Mouse (Mus musculus) neural tube, embryonic 15.5 days (tissue): Measurements from ENCODE around the gene Bad. TPM values are rescaled to one million over a fixed set of nuclear protein-coding genes. Genes with fewer than 3 reads are reported as not detected.
"Not testable (repeated sequence)": the region's sequence is repeated elsewhere in the genome, so short reads cannot be mapped to it uniquely, and the experiment has no call there.

Experiments used
- ATAC-seq: fragments of 200-750 bp; cut with Nextera tagmentation; 2 replicates; pipeline ENCODE4 v1.8.0; 2017; ENCODE audit warnings: mild to moderate bottlenecking, moderate TSS enrichment, moderate library complexity; ENCODE audit not compliant: low FRiP score
- H3K27ac ChIP-seq: fragments of 300-500 bp; sonication (generic); replicated peaks from 2 replicates; pipeline ENCODE4 v1.5.1; 2015; ENCODE audit warnings: mild to moderate bottlenecking, inconsistent platforms
- H3K27me3 ChIP-seq: fragments of 300-500 bp; sonication (generic); replicated peaks from 2 replicates; pipeline ENCODE4 v1.6.1; 2015; ENCODE audit warnings: inconsistent platforms
- H3K36me3 ChIP-seq: fragments of 300-500 bp; sonication (generic); 2 replicates; pipeline ENCODE4 v1.6.1; 2015; ENCODE audit warnings: inconsistent platforms
- H3K4me1 ChIP-seq: fragments of 300-500 bp; sonication (generic); 2 replicates; pipeline ENCODE4 v1.6.1; 2015; ENCODE audit warnings: inconsistent platforms
- H3K4me2 ChIP-seq: fragments of 300-500 bp; sonication (generic); 2 replicates; pipeline ENCODE4 v1.6.1; 2015; ENCODE audit warnings: inconsistent platforms, mild to moderate bottlenecking, moderate library complexity
- H3K4me3 ChIP-seq: fragments of 300-500 bp; sonication (generic); replicated peaks from 2 replicates; pipeline ENCODE4 v1.5.1; 2015; ENCODE audit warnings: mild to moderate bottlenecking, inconsistent platforms
- H3K9ac ChIP-seq: fragments of 300-500 bp; sonication (generic); replicated peaks from 2 replicates; pipeline ENCODE4 v1.6.1; 2015; ENCODE audit warnings: mild to moderate bottlenecking, inconsistent platforms
- H3K9me3 ChIP-seq: fragments of 300-500 bp; sonication (generic); replicated peaks from 2 replicates; pipeline ENCODE4 v1.6.1; 2016; ENCODE audit warnings: inconsistent platforms
- WGBS: fragments of 180-500 bp; shearing (Covaris S2); methylation state at CpG from one replicate; pipeline ENCODE4 v1.1.7; 2015; ENCODE audit warnings: mixed read lengths; 5-methylcytosine and 5-hydroxymethylcytosine counted together
- polyA plus RNA-seq: library from polyadenylated mRNA; unstranded; fragments of >200 nt; fragmentation: Nextera tagmentation; extraction: Ambion mirVana; gene quantifications from 2 replicates; pipeline ENCODE4 v1.2.1, GENCODE M21; 2015

Gene Bad
- 90.8 and 90.9 TPM in 2 replicates for polyA plus RNA-seq

GRCm38 (mm10) chr19:6941372-6942248 is at the start of gene Bad:
Bad (plus strand) TSS chr19:6941861.
- H3K4me2 ChIP-seq = peak within 1 kb of the TSS; percentile 99
- H3K4me3 ChIP-seq = peak within 1 kb of the TSS; percentile 78
- peak; percentile 87 for ATAC-seq
- WGBS = under 1% methylated on average over 82 of the region's 83 CpGs
- no peaks in the 10 kb centered on the region for H3K9me3 ChIP-seq
- H3K27ac ChIP-seq = peak within 1 kb of the TSS; percentile 96
- peak within 1 kb of the TSS; percentile 97 for H3K9ac ChIP-seq
- H3K4me1 ChIP-seq = peaks cover 56% of the 10 kb centered on the region
- peaks cover 10% of the 10 kb centered on the region; the same call in 1 of the 2 replicates for H3K27me3 ChIP-seq
- peaks cover 15% of the 10 kb centered on the region; the same call in 1 of the 2 replicates for H3K36me3 ChIP-seq

GRCm38 (mm10) chr19:6892512-6892911 is 49.1 kb upstream of the Bad start:
- Histone ChIP-seq H3K27ac (no peak overlapping the region), H3K4me1 (no peaks in the 10 kb centered on the region), H3K27me3 (no peaks in the 10 kb centered on the region), H3K4me2 (no peak overlapping the region), H3K4me3 (no peak overlapping the region), H3K9ac (no peak overlapping the region), H3K9me3 (no peaks in the 10 kb centered on the region), H3K36me3 (no peaks in the 10 kb centered on the region)
- WGBS = 55% methylated on average over 4 of the region's 4 CpGs
- ATAC-seq = no peak

GRCm38 (mm10) chr19:6893731-6894451 is 47.8 kb upstream of the Bad start:
- Histone ChIP-seq H3K27ac (no peak overlapping the region), H3K9ac (no peak overlapping the region), H3K4me1 (no peaks in the 10 kb centered on the region), H3K4me2 (no peak overlapping the region), H3K9me3 (no peaks in the 10 kb centered on the region), H3K27me3 (no peaks in the 10 kb centered on the region), H3K4me3 (no peak overlapping the region), H3K36me3 (no peaks in the 10 kb centered on the region)
- WGBS = 92% methylated on average over 14 of the region's 14 CpGs
- ATAC-seq = no peak

GRCm38 (mm10) chr19:6895608-6896305 is 45.9 kb upstream of the Bad start:
- H3K9me3 ChIP-seq, H3K9ac ChIP-seq, H3K27me3 ChIP-seq, H3K36me3 ChIP-seq, H3K27ac ChIP-seq, H3K4me1 ChIP-seq, ATAC-seq, H3K4me2 ChIP-seq, H3K4me3 ChIP-seq: not testable (repeated sequence)
- 93% methylated on average over 18 of the region's 18 CpGs for WGBS

- no peak for ATAC-seq
- WGBS = 76% methylated on average over 4 of the region's 4 CpGs
- Histone ChIP-seq H3K27me3 (no peaks in the 10 kb centered on the region), H3K36me3 (peaks cover 8% of the 10 kb centered on the region; the same call in 1 of the 2 replicates), H3K4me3 (no peak overlapping the region), H3K9me3 (no peaks in the 10 kb centered on the region), H3K4me2 (no peak overlapping the region), H3K4me1 (no peaks in the 10 kb centered on the region), H3K27ac (no peak overlapping the region), H3K9ac (no peak overlapping the region)
These were observed 42.0 kb upstream of the Bad start for GRCm38 (mm10) chr19:6899641-6900040.

- Histone ChIP-seq H3K9ac (no peak overlapping the region), H3K36me3 (peaks cover 32% of the 10 kb centered on the region), H3K9me3 (no peaks in the 10 kb centered on the region), H3K4me1 (peaks cover 13% of the 10 kb centered on the region), H3K27me3 (no peaks in the 10 kb centered on the region), H3K4me2 (no peak overlapping the region), H3K27ac (no peak overlapping the region), H3K4me3 (no peak overlapping the region)
- 100% methylated on average over 1 of the region's 1 CpGs for WGBS
- ATAC-seq = no peak
These were observed 38.6 kb upstream of the Bad start for GRCm38 (mm10) chr19:6903031-6903430.

- 86% methylated on average over 2 of the region's 2 CpGs for WGBS
- Histone ChIP-seq H3K36me3 (peaks cover 32% of the 10 kb centered on the region), H3K4me2 (no peak overlapping the region), H3K9me3 (no peaks in the 10 kb centered on the region), H3K27me3 (no peaks in the 10 kb centered on the region), H3K27ac (no peak overlapping the region), H3K4me1 (peaks cover 23% of the 10 kb centered on the region), H3K4me3 (no peak overlapping the region), H3K9ac (no peak overlapping the region)
- ATAC-seq = no peak
These were observed 36.8 kb upstream of the Bad start for GRCm38 (mm10) chr19:6904846-6905245.

- no peak overlapping the region for H3K4me3 ChIP-seq
- no peak for ATAC-seq
- no peaks in the 10 kb centered on the region for H3K9me3 ChIP-seq
- H3K4me2 ChIP-seq = no peak overlapping the region
- H3K4me1 ChIP-seq = peaks cover 26% of the 10 kb centered on the region
- no peak overlapping the region for H3K9ac ChIP-seq
- peaks cover 32% of the 10 kb centered on the region for H3K36me3 ChIP-seq
- H3K27ac ChIP-seq = no peak overlapping the region
- no peaks in the 10 kb centered on the region for H3K27me3 ChIP-seq
- 94% methylated on average over 11 of the region's 11 CpGs for WGBS
These were observed 36.0 kb upstream of the Bad start for GRCm38 (mm10) chr19:6905498-6906159.

- 93% methylated on average over 3 of the region's 3 CpGs for WGBS
These were observed 35.5 kb upstream of the Bad start for GRCm38 (mm10) chr19:6906199-6906598.

GRCm38 (mm10) chr19:6907094-6907493 is 34.6 kb upstream of the Bad start:
- no peak overlapping the region for H3K27ac ChIP-seq
- H3K9ac ChIP-seq = no peak overlapping the region
- ATAC-seq = no peak
- no peaks in the 10 kb centered on the region for H3K27me3 ChIP-seq
- H3K9me3 ChIP-seq = no peaks in the 10 kb centered on the region
- H3K36me3 ChIP-seq = peaks cover 43% of the 10 kb centered on the region
- no peak overlapping the region for H3K4me3 ChIP-seq
- peaks cover 38% of the 10 kb centered on the region for H3K4me1 ChIP-seq
- WGBS = 92% methylated on average over 8 of the region's 8 CpGs
- H3K4me2 ChIP-seq = peak overlapping the region; percentile 73; the same call in 1 of the 2 replicates

More at GRCm38 (mm10) chr19:6906199-6906598, 35.5 kb upstream of the Bad start:
- ATAC-seq = no peak
- Histone ChIP-seq H3K9ac (no peak overlapping the region), H3K27me3 (no peaks in the 10 kb centered on the region), H3K4me3 (no peak overlapping the region), H3K4me1 (peaks cover 31% of the 10 kb centered on the region), H3K4me2 (no peak overlapping the region), H3K27ac (no peak overlapping the region), H3K36me3 (peaks cover 34% of the 10 kb centered on the region), H3K9me3 (no peaks in the 10 kb centered on the region)
